Mouse (Mus musculus) embryo, embryonic 10 days (tissue): ENCODE results near the gene Spata19.

Experiments
- DNase-seq: peaks from one replicate; pipeline ENCODE4 v3.0.0-alpha.2; 2015; ENCODE audit warnings: low spot score

Spata19 gene

GRCm38 (mm10) chr9:27396500-27396899 is at the start of gene Spata19:
Spata19 (plus strand) TSS chr9:27396800.
- DNase-seq = no peak

- DNase-seq = no peak
Measured at GRCm38 (mm10) chr9:27353082-27353481, 43.5 kb upstream of the Spata19 start.

- DNase-seq = no peak
Measured at GRCm38 (mm10) chr9:27357893-27358292, 38.7 kb upstream of the Spata19 start.

GRCm38 (mm10) chr9:27367231-27367630 is 29.4 kb upstream of the Spata19 start:
- DNase-seq = peak; percentile 57

- no peak for DNase-seq
Measured at GRCm38 (mm10) chr9:27369108-27369507, 27.5 kb upstream of the Spata19 start.

- no peak for DNase-seq
Measured at GRCm38 (mm10) chr9:27375746-27376145, 20.9 kb upstream of the Spata19 start.

- no peak for DNase-seq
Measured at GRCm38 (mm10) chr9:27386951-27387350, 9.6 kb upstream of the Spata19 start.

- DNase-seq = no peak
Measured at GRCm38 (mm10) chr9:27401169-27401568, 4.6 kb downstream of the Spata19 start.

- peak; percentile 81 for DNase-seq
Measured at GRCm38 (mm10) chr9:27409733-27410132, 13.1 kb downstream of the Spata19 start.

GRCm38 (mm10) chr9:27414058-27414460 is 17.5 kb downstream of the Spata19 start:
- peak; percentile 91 for DNase-seq

GRCm38 (mm10) chr9:27424511-27424910 is 27.9 kb downstream of the Spata19 start:
- DNase-seq = no peak

- no peak for DNase-seq
Measured at GRCm38 (mm10) chr9:27428552-27428951, 32.0 kb downstream of the Spata19 start.

GRCm38 (mm10) chr9:27433301-27433700 is 36.7 kb downstream of the Spata19 start:
- no peak for DNase-seq

GRCm38 (mm10) chr9:27435936-27436335 is 39.3 kb downstream of the Spata19 start:
- DNase-seq = no peak

- DNase-seq = no peak
Measured at GRCm38 (mm10) chr9:27437391-27438061, 40.9 kb downstream of the Spata19 start.

- peak; percentile 23 for DNase-seq
Measured at GRCm38 (mm10) chr9:27449780-27450422, 53.3 kb downstream of the Spata19 start.
